Mouse (Mus musculus) megakaryocyte, embryonic 14.5 days (primary cell): Measurements from ENCODE around the gene Dhx9.

Source experiments
- FLI1 ChIP-seq: IDR thresholded peaks from 2 replicates; pipeline ENCODE4 v1.6.1; 2012; ENCODE audit warnings: low read length, inconsistent platforms, mixed read lengths
- GATA1 ChIP-seq: IDR thresholded peaks from 3 replicates; pipeline ENCODE4 v1.6.1; 2012; ENCODE audit warnings: mixed read lengths, low read length, inconsistent platforms, borderline replicate concordance

DNA sequence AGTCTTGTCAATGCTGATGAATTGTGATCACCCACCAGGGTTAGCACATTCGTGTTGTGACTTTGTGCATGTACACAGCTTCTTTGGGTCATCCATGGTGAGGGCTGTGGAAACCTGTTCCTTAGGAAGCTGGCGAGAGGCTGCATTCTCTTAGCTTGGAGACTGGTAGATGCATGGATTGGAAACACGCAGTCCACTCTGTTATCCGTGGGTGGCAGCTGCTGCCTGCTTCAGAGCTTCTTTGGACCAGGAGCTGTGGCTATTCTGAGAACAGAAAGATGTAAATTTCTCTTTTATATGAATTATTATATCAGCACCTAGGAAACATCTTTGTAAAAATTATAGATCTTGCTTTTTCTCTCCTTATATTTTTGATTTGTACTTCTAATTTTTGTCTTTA lies 46.7 kb downstream of the Dhx9 start:
- TF ChIP-seq GATA1 = no peak
- TF ChIP-seq FLI1 = no peak
